Mouse (Mus musculus): ENCODE results near the gene Tapbp.

Tapbp gene

DNA sequence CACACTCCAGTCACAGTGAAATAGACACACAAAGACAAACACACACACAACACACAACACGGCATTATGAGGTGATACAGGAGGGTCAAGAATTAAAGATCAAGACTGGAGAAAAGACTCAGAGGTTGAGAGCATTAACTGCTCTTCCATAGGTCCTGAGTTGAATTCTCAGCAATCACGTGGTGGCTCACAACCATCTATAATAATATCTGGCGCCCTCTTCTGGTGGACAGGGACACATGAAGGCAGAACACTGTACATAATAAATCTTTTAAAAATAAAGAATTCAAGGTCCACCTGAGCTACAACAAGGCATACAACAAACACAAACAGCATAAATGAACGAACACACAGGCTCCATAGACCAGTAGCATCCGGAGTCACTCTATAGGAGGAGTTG is 53.2 kb downstream of the Tapbp start:
- peak; percentile 93 for DNase-seq (ENCODE audit: low read depth)

DNA sequence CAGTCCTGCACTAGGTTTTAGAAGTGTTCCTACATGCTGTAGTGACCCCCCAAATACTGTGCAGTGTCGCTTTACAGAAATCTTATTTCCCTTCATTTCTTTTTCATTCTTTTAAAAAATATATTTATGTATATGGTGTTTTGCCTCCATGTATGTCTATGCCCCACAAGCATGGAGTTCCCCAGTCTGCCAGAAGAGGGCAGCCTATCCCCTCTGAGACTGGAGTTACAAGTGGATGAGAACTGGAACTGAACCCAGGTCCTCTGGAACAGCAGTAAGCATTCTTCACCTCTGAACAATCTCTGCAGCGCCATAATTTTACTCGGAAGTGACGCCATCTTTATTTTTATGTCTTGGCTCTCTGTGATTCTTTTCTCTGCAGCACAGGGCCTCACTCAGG is 53.7 kb downstream of the Tapbp start:
- DNase-seq (ENCODE audit: low read depth), result peak; percentile 74

DNA sequence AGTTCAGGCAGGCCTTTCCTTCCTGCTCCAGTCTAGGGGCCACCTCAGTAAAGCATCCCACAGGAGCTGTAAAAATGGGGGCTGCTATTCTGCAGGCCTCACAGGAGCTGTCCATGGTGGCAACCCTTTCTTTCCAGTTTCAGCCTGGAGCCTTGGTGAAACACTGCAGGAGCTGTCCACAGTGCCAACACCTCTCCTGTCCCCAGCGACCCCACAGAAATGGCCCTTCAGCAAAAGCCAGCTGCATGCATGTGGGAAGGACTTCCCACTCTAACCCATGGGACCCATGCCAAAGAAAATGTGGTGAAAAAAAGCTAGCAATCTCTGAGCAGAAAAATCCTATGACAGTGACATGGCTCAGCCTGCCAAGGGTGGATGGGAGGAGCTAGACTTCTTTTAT is 57.0 kb downstream of the Tapbp start:
- DNase-seq (ENCODE audit: low read depth), result no peak

- DNase-seq (ENCODE audit: low read depth), result no peak
These were observed 57.9 kb downstream of the Tapbp start for GRCm38 (mm10) chr17:33973572-33973971.

DNA sequence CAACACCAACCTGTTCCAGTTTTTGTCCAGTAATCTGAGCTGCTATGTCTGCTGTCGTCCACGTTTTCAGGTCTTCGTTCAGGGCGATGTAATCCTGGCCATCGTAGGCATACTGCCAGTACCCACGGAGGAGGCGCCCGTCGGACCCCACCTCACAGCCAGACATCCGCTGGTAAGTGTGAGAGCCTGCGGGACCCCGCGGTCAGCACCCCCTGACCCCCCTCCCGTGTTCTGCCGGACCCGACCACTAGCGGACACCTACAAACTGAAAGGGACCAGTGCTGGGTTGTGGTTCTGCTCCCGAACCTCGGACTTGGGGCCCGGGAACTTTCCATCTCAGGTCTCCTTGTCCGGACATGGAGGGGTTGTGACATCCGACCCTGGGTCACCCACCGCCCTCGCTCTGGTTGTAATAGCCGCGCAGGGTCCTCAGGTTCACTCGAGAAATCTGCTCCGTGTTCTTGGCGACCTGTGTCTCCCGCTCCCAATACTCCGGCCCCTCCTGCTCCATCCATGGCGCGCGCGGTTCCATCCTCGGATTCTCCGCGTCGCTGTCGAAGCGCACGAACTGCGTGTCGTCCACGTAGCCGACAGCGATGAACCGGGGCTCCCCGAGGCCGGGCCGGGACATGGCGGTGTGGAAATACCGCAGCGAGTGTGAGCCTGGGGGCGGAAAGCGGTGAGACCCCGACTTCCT is 62.3 kb downstream of the Tapbp start:
- DNase-seq (ENCODE audit: low read depth), result no peak

- DNase-seq (ENCODE audit: low read depth), result peak; percentile 95
These were observed 62.9 kb downstream of the Tapbp start for GRCm38 (mm10) chr17:33978631-33979031.
